Mouse (Mus musculus): Measurements from ENCODE around the gene Cep57.

DNA sequence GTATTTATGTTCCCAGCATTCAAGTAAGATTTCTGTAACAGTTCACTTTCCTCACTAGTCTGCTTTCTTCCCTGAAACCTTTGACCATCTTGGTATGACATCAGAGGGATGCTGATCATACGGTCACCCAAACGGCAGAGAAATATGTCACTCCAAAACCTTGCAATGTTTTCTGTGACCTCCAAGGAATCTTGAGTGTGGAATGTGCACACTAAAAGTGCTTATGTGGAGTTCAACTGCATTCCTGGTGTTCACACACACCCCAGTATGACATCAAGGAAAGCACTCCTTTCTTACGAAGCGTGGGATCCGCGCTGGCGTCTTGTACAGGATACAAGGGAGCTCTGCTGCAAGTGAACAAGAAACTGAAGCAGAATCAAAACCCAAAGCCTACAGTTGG lies 20.1 kb downstream of the Cep57 start:
- no peak for TF ChIP-seq CTCF (conservative IDR thresholded peaks at IDR 0.05 in 1 of 2, IDR thresholded peaks at IDR 0.05 in 1 of 2; ENCODE audit: low read depth in 2 of 2, low read length in 2 of 2)
- no peak for TF ChIP-seq POLR2A (IDR thresholded peaks at IDR 0.05; ENCODE audit: low read depth, low read length)
- no peak for TF ChIP-seq USF1 (IDR thresholded peaks at IDR 0.05; ENCODE audit: low read depth, low read length)
- TF ChIP-seq EP300 (IDR thresholded peaks at IDR 0.05; ENCODE audit: low read length), result no peak
- no peak for TF ChIP-seq GABPA (IDR thresholded peaks at IDR 0.05; ENCODE audit: insufficient replicate concordance, low read depth, low read length)
- no peak for TF ChIP-seq TCF12 (IDR thresholded peaks at IDR 0.05; ENCODE audit: low read depth, low read length)
- no peak for TF ChIP-seq MYC (IDR thresholded peaks at IDR 0.05; ENCODE audit: low read depth, low read length)
- no peak for TF ChIP-seq MAZ (IDR thresholded peaks at IDR 0.05; ENCODE audit: low read depth, low read length)
- TF ChIP-seq SMC3 (IDR thresholded peaks at IDR 0.05; ENCODE audit: low read depth, low read length), result no peak
- no peak for TF ChIP-seq MAX (IDR thresholded peaks at IDR 0.05; ENCODE audit: low read length)
- TF ChIP-seq ZC3H11A (IDR thresholded peaks at IDR 0.05; ENCODE audit: low read depth, low read length), result no peak
